Mouse (Mus musculus): ENCODE data around the gene Gm44579.

DNA sequence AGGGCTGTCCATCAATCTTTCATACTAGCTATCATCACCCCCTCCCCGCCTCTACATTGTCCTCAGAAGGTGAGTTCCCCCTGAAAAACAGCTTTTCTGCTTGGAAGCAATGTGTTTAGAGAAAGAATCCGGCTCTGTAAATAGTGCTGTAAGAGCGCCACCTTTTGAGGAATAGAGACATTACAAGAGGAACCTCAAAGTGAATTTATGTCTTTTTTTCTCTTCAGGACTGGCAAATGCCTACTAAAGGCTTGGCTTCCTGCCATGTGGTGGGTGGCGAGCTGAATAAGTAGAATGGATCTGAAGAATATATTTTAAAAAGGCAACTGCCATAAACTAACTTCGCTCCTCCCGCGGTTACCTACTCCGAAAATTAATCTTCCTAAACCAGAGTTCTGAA is 47.0 kb downstream of the Gm44579 start:
- TF ChIP-seq MYOD1 (IDR thresholded peaks at IDR 0.05; ENCODE audit: control insufficient read depth in 1 of 3, insufficient read length in 2 of 3, low read depth in 2 of 3) (no peak), MYOG (IDR thresholded peaks at IDR 0.05; ENCODE audit: control insufficient read depth in 1 of 3, insufficient read depth in 1 of 3, insufficient read length in 2 of 3, low read depth in 2 of 3) (no peak), POLR2A (IDR thresholded peaks at IDR 0.05; ENCODE audit: insufficient read length, low read depth) (no peak)
